Comparison of ENCODE assay signal across 8 mouse cellular contexts in genomic region chr1:151426947-151427600, GRCm38 (mm10). TPM values are rescaled to one million over a fixed set of nuclear protein-coding genes. Genes with fewer than 3 reads are reported as not detected.
DNase-seq lines count a peak whose midpoint lies in the region; ATAC-seq and TF ChIP-seq lines count a peak whose summit lies in the region.

No protein-coding gene starts in this region.

- peaks cover 2% of the 10 kb centered on the region; the same call in 1 of the 2 replicates for H3K36me3 ChIP-seq in heart, embryonic 16.5 days (ENCODE audit: control insufficient read depth, insufficient read depth)
- peaks cover 3% of the 10 kb centered on the region; the same call in 1 of the 2 replicates for H3K36me3 ChIP-seq in liver, postnatal 0 days (replicated peaks; ENCODE audit: insufficient read depth, low read length)
- H3K36me3 ChIP-seq in stomach, postnatal 0 days (ENCODE audit: control insufficient read depth, insufficient read depth, low read length), result no peaks in the 10 kb centered on the region

- peak overlapping the region; percentile 81 for H3K9ac ChIP-seq in heart, embryonic 16.5 days (ENCODE audit: low read length)
- peak overlapping the region; percentile 99 for H3K9ac ChIP-seq in liver, postnatal 0 days (replicated peaks)
- H3K9ac ChIP-seq in stomach, postnatal 0 days (ENCODE audit: low read length), result peak overlapping the region; percentile 28; the same call in 1 of the 2 replicates

- 10% methylated on average over 7 of the region's 7 CpGs for WGBS in heart, embryonic 16.5 days
- WGBS in liver, postnatal 0 days (ENCODE audit: insufficient replicate concordance), result 14% methylated on average over 7 of the region's 7 CpGs
- WGBS in stomach, postnatal 0 days, result 15% methylated on average over 7 of the region's 7 CpGs

- peak overlapping the region; percentile 80 for H3K4me2 ChIP-seq in heart, embryonic 16.5 days (ENCODE audit: low read depth, low read length)
- H3K4me2 ChIP-seq in liver, postnatal 0 days (ENCODE audit: low read depth, low read length), result peak overlapping the region; percentile 65
- H3K4me2 ChIP-seq in stomach, postnatal 0 days (replicated peaks; ENCODE audit: low read depth), result peak overlapping the region; percentile 60

- no peak for ATAC-seq in heart, embryonic 16.5 days (replicated peaks; ENCODE audit: extremely low read depth, insufficient read depth, low FRiP score)
- ATAC-seq in liver, postnatal 0 days, result no peak
- ATAC-seq in stomach, postnatal 0 days (ENCODE audit: low FRiP score, low TSS enrichment), result no peak

- intact Hi-C loops in gastrocnemius, adult 2 months (cut with DNase I), result loop anchor here (5.0 kb wide), 1 partner anchor 325 kb away; no protein-coding TSS in a partner anchor
- intact Hi-C loops in gastrocnemius, postnatal 36 days (cut with DNase I), result no loop called here

- peak overlapping the region; percentile 94 for H3K27ac ChIP-seq in gastrocnemius, adult 2 months
- H3K27ac ChIP-seq in heart, embryonic 16.5 days (ENCODE audit: low read length), result peak overlapping the region; percentile 55
- peak overlapping the region; percentile 100 for H3K27ac ChIP-seq in liver, postnatal 0 days (ENCODE audit: low read depth)
- H3K27ac ChIP-seq in stomach, postnatal 0 days (replicated peaks), result peak overlapping the region; percentile 49

- TF ChIP-seq EP300 in liver, postnatal 0 days (IDR thresholded peaks at IDR 0.05; ENCODE audit: low read depth), result no peak
- no peak for TF ChIP-seq EP300 in stomach, postnatal 0 days (optimal IDR thresholded peaks at IDR 0.05)

- peak overlapping the region; percentile 93 for H3K4me3 ChIP-seq in gastrocnemius, adult 2 months
- peak overlapping the region; percentile 97 for H3K4me3 ChIP-seq in heart, embryonic 16.5 days (ENCODE audit: low read length)
- H3K4me3 ChIP-seq in liver, postnatal 0 days (ENCODE audit: low read depth, low read length), result peak overlapping the region; percentile 97
- peak overlapping the region; percentile 91 for H3K4me3 ChIP-seq in stomach, postnatal 0 days (ENCODE audit: low read depth, low read length)

- H3K4me1 ChIP-seq in heart, embryonic 16.5 days (ENCODE audit: control insufficient read depth, insufficient read depth, low read length), result peaks cover 14% of the 10 kb centered on the region
- H3K4me1 ChIP-seq in liver, postnatal 0 days (ENCODE audit: insufficient read depth), result peaks cover 9% of the 10 kb centered on the region
- H3K4me1 ChIP-seq in stomach, postnatal 0 days (replicated peaks; ENCODE audit: control insufficient read depth, insufficient read depth), result no peaks in the 10 kb centered on the region

- no peak for DNase-seq in gastrocnemius, adult 2 months
- DNase-seq in gastrocnemius, postnatal 36 days, result no peak
- DNase-seq in ZHBTc4 (ENCODE audit: low read depth, low spot score), result peak; percentile 50
- DNase-seq in liver, postnatal 0 days, result no peak
- no peak for DNase-seq in stomach, postnatal 0 days (ENCODE audit: low spot score)
- DNase-seq in cerebellum, adult 9-11 months, result no peak
- no peak for DNase-seq in spleen, postnatal 14 days (ENCODE audit: low spot score in 2 of 2)

- TF ChIP-seq CTCF in gastrocnemius, adult 2 months (IDR thresholded peaks at IDR 0.05), result no peak
- no peak for TF ChIP-seq CTCF in liver, postnatal 0 days (IDR thresholded peaks at IDR 0.05; ENCODE audit: low read depth)
- no peak for TF ChIP-seq CTCF in stomach, postnatal 0 days (IDR thresholded peaks at IDR 0.05; ENCODE audit: low read depth)

- no peaks in the 10 kb centered on the region for H3K27me3 ChIP-seq in heart, embryonic 16.5 days (ENCODE audit: control insufficient read depth, insufficient read depth, low read length)
- no peaks in the 10 kb centered on the region for H3K27me3 ChIP-seq in liver, postnatal 0 days (ENCODE audit: insufficient read depth, low read length)
- H3K27me3 ChIP-seq in stomach, postnatal 0 days (ENCODE audit: control insufficient read depth, insufficient read depth, low read length), result no peaks in the 10 kb centered on the region

- no peaks in the 10 kb centered on the region for H3K9me3 ChIP-seq in heart, embryonic 16.5 days (replicated peaks; ENCODE audit: control insufficient read depth, low read length)
- H3K9me3 ChIP-seq in liver, postnatal 0 days (ENCODE audit: low read length), result no peaks in the 10 kb centered on the region
- H3K9me3 ChIP-seq in stomach, postnatal 0 days (ENCODE audit: control insufficient read depth, low read length), result no peaks in the 10 kb centered on the region

RNA-seq across cellular contexts. Expression of gene Swt1, which starts 1.2 kb away (rescaled TPM):
- 10 to 100 TPM in 1 of 2 experiments, 1 to 10 TPM in 1; 7.1 to 12.0 TPM for total RNA-seq in gastrocnemius, adult 2 months (2021)
- total RNA-seq in gastrocnemius, postnatal 36 days (2021), result 1 to 10 TPM; 8.8 to 9.8 TPM
- polyA plus RNA-seq in heart, embryonic 16.5 days (2015; fragmentation: Nextera tagmentation; extraction: Ambion mirVana), result 13.4 and 14.6 TPM in 2 replicates
- 17.2 and 20.6 TPM in 2 replicates for polyA plus RNA-seq in liver, postnatal 0 days (2015; fragmentation: Nextera tagmentation; extraction: Ambion mirVana)
- polyA plus RNA-seq in stomach, postnatal 0 days (2015; fragmentation: Nextera tagmentation; extraction: Ambion mirVana), result 25.1 and 25.6 TPM in 2 replicates

RNA-seq across cellular contexts. Expression of gene Trmt1l, which starts 1.3 kb away (rescaled TPM):
- total RNA-seq in gastrocnemius, adult 2 months (2021), result 10 to 100 TPM; 15.3 to 18.7 TPM
- total RNA-seq in gastrocnemius, postnatal 36 days (2021), result 10 to 100 TPM; 12.4 to 12.8 TPM
- 41.2 and 45.6 TPM in 2 replicates for polyA plus RNA-seq in heart, embryonic 16.5 days (2015; fragmentation: Nextera tagmentation; extraction: Ambion mirVana)
- polyA plus RNA-seq in liver, postnatal 0 days (2015; fragmentation: Nextera tagmentation; extraction: Ambion mirVana), result 10.9 and 12.6 TPM in 2 replicates
- 15.2 and 15.9 TPM in 2 replicates for polyA plus RNA-seq in stomach, postnatal 0 days (2015; fragmentation: Nextera tagmentation; extraction: Ambion mirVana)

Comparison
In these comparisons a context has a peak if more than half of its experiments do, and no peak if none do; other contexts are left out.
1. H3K27ac ChIP-seq: peak in every context shown above with its lines; median percentile 100 in liver, postnatal 0 days; 94 in gastrocnemius, adult 2 months; 55 in heart, embryonic 16.5 days; 49 in stomach, postnatal 0 days.
2. H3K9ac ChIP-seq: peak in every context shown above with its lines; median percentile 99 in liver, postnatal 0 days; 81 in heart, embryonic 16.5 days; 28 in stomach, postnatal 0 days.